Mouse (Mus musculus) lung, postnatal 0 days (tissue): ENCODE measurements around the gene Pafah1b1. TPM values are rescaled to one million over a fixed set of nuclear protein-coding genes. Genes with fewer than 3 reads are reported as not detected.

Source experiments
- ATAC-seq: fragments of 200-750 bp; cut with Nextera tagmentation; 2 replicates; pipeline ENCODE4 v1.8.0; 2017; ENCODE audit warnings: moderate library complexity
- DNase-seq: peaks from one replicate; pipeline ENCODE4 v3.0.0-alpha.2; 2016; ENCODE audit warnings: low spot score
- H3K27ac ChIP-seq: fragments of 300-500 bp; sonication (generic); 2 replicates; pipeline ENCODE4 v1.5.1; 2014; ENCODE audit warnings: antibody characterized with exemption, mild to moderate bottlenecking, low read length, mixed read lengths
- H3K27me3 ChIP-seq: fragments of 300-500 bp; sonication (generic); replicated peaks from 2 replicates; pipeline ENCODE4 v1.6.1; 2014; ENCODE audit warnings: low read length, mixed read lengths; ENCODE audit not compliant: insufficient read depth
- H3K36me3 ChIP-seq: fragments of 300-500 bp; sonication (generic); 2 replicates; pipeline ENCODE4 v1.6.1; 2014; ENCODE audit warnings: low read length, mixed read lengths; ENCODE audit not compliant: insufficient read depth
- H3K4me1 ChIP-seq: fragments of 300-500 bp; sonication (generic); 2 replicates; pipeline ENCODE4 v1.6.1; 2014; ENCODE audit warnings: antibody characterized with exemption, low read depth, low read length, mixed read lengths; ENCODE audit not compliant: insufficient read depth
- H3K4me2 ChIP-seq: fragments of 300-500 bp; sonication (generic); replicated peaks from 2 replicates; pipeline ENCODE4 v1.6.1; 2014; ENCODE audit warnings: low read depth, mild to moderate bottlenecking, low read length, moderate library complexity, mixed read lengths
- H3K4me3 ChIP-seq: fragments of 300-500 bp; sonication (generic); 2 replicates; pipeline ENCODE4 v1.5.1; 2014; ENCODE audit warnings: low read depth, low read length
- H3K9ac ChIP-seq: fragments of 300-500 bp; sonication (generic); replicated peaks from 2 replicates; pipeline ENCODE4 v1.6.1; 2014; ENCODE audit warnings: low read depth, mild to moderate bottlenecking
- H3K9me3 ChIP-seq: fragments of 300-500 bp; sonication (generic); 2 replicates; pipeline ENCODE4 v1.6.1; 2016; ENCODE audit warnings: low read length, mixed read lengths
- CTCF ChIP-seq: IDR thresholded peaks from 2 replicates; pipeline ENCODE4 v1.5.1; 2016; ENCODE audit warnings: antibody characterized with exemption, mild to moderate bottlenecking
- EP300 ChIP-seq: IDR thresholded peaks from 2 replicates; pipeline ENCODE4 v1.6.1; 2016; ENCODE audit warnings: antibody characterized with exemption, mild to moderate bottlenecking, control low read depth
- WGBS: fragments of 180-500 bp; shearing (Covaris S2); extraction: QIAGEN DNeasy Blood & Tissue Kit; methylation state at CpG from one replicate; pipeline ENCODE4 v1.1.7; 2014; 5-methylcytosine and 5-hydroxymethylcytosine counted together
- polyA plus RNA-seq: library from polyadenylated mRNA; unstranded; fragments of >200 nt; fragmentation: Nextera tagmentation; extraction: Ambion mirVana; gene quantifications from 2 replicates; pipeline ENCODE4 v1.2.1, GENCODE M21; 2015

The Pafah1b1 gene
- polyA plus RNA-seq, 1 experiment from 2014 or later, result 49.1 TPM

- WGBS, result 90% methylated on average over 19 of the region's 19 CpGs
- H3K4me3 ChIP-seq, result no peak overlapping the region
- TF ChIP-seq CTCF (no peak), EP300 (no peak)
- no peak overlapping the region for H3K4me2 ChIP-seq
- H3K9me3 ChIP-seq, result no peaks in the 10 kb centered on the region
- ATAC-seq, result no peak
- no peaks in the 10 kb centered on the region for H3K27me3 ChIP-seq
- no peak overlapping the region for H3K9ac ChIP-seq
- H3K4me1 ChIP-seq, result no peaks in the 10 kb centered on the region
- H3K36me3 ChIP-seq, result peaks cover 67% of the 10 kb centered on the region
- H3K27ac ChIP-seq, result no peak overlapping the region
- no peak for DNase-seq
These were observed 62.8 kb downstream of the Pafah1b1 start for GRCm38 (mm10) chr11:74661641-74662040.

GRCm38 (mm10) chr11:74660336-74660735 lies 64.1 kb downstream of the Pafah1b1 start:
- DNase-seq (no peak), ATAC-seq (no peak)
- Histone ChIP-seq H3K4me1 (no peaks in the 10 kb centered on the region), H3K36me3 (peaks cover 61% of the 10 kb centered on the region), H3K4me2 (no peak overlapping the region), H3K9me3 (no peaks in the 10 kb centered on the region), H3K9ac (no peak overlapping the region), H3K27ac (no peak overlapping the region), H3K4me3 (no peak overlapping the region), H3K27me3 (no peaks in the 10 kb centered on the region)
- 95% methylated on average over 13 of the region's 13 CpGs for WGBS
- no peak for TF ChIP-seq EP300
- no peak for TF ChIP-seq CTCF

- H3K9me3 ChIP-seq, result no peaks in the 10 kb centered on the region
- H3K27me3 ChIP-seq, result no peaks in the 10 kb centered on the region
- ATAC-seq (no peak), DNase-seq (no peak)
- H3K36me3 ChIP-seq, result peaks cover 34% of the 10 kb centered on the region
- TF ChIP-seq CTCF, result no peak
- TF ChIP-seq EP300, result no peak
- H3K4me1 ChIP-seq, result peaks cover 6% of the 10 kb centered on the region; the same call in 1 of the 2 replicates
- no peak overlapping the region for H3K4me2 ChIP-seq
- no peak overlapping the region for H3K27ac ChIP-seq
- 76% methylated on average over 3 of the region's 3 CpGs for WGBS
- H3K9ac ChIP-seq, result no peak overlapping the region
- H3K4me3 ChIP-seq, result no peak overlapping the region
These were observed 68.5 kb downstream of the Pafah1b1 start for GRCm38 (mm10) chr11:74655941-74656340.

GRCm38 (mm10) chr11:74653385-74653784 lies 71.1 kb downstream of the Pafah1b1 start:
- Histone ChIP-seq H3K4me1 (peaks cover 18% of the 10 kb centered on the region; the same call in 1 of the 2 replicates), H3K36me3 (peaks cover 13% of the 10 kb centered on the region; the same call in 1 of the 2 replicates), H3K4me3 (no peak overlapping the region), H3K9me3 (no peaks in the 10 kb centered on the region), H3K27me3 (no peaks in the 10 kb centered on the region), H3K4me2 (no peak overlapping the region), H3K27ac (no peak overlapping the region), H3K9ac (no peak overlapping the region)
- DNase-seq (no peak), ATAC-seq (no peak)
- TF ChIP-seq EP300, result no peak
- no peak for TF ChIP-seq CTCF
- WGBS, result 59% methylated on average over 6 of the region's 6 CpGs

GRCm38 (mm10) chr11:74652791-74653191 lies 71.7 kb downstream of the Pafah1b1 start:
- TF ChIP-seq CTCF, result no peak
- no peak for TF ChIP-seq EP300
- WGBS, result 82% methylated on average over 4 of the region's 4 CpGs
- Histone ChIP-seq H3K9ac (no peak overlapping the region), H3K27ac (no peak overlapping the region), H3K27me3 (no peaks in the 10 kb centered on the region), H3K4me2 (no peak overlapping the region), H3K4me1 (peaks cover 18% of the 10 kb centered on the region; the same call in 1 of the 2 replicates), H3K9me3 (no peaks in the 10 kb centered on the region), H3K36me3 (peaks cover 9% of the 10 kb centered on the region; the same call in 1 of the 2 replicates), H3K4me3 (no peak overlapping the region)
- DNase-seq (no peak), ATAC-seq (no peak)

GRCm38 (mm10) chr11:74650576-74651100 lies 73.8 kb downstream of the Pafah1b1 start:
- Histone ChIP-seq H3K27ac (peak overlapping the region; percentile 47; the same call in 1 of the 2 replicates), H3K36me3 (no peaks in the 10 kb centered on the region), H3K4me1 (peaks cover 18% of the 10 kb centered on the region; the same call in 1 of the 2 replicates), H3K9ac (0 out of 2 replicates have a peak overlapping the region, but pooled peaks have one; percentile 12), H3K4me3 (peak overlapping the region; percentile 86), H3K27me3 (no peaks in the 10 kb centered on the region), H3K9me3 (no peaks in the 10 kb centered on the region), H3K4me2 (peak overlapping the region; percentile 94)
- ATAC-seq, result no peak
- DNase-seq, result no peak
- WGBS, result 34% methylated on average over 4 of the region's 4 CpGs
- TF ChIP-seq EP300, result no peak
- TF ChIP-seq CTCF, result no peak
